Comparison of ENCODE assay signal across 17 mouse cellular contexts in genomic region chr3:125975899-125976298, GRCm38 (mm10).
"Had no signal": no experiment of that assay in that cellular context is flagged by ENCODE, and none has a peak within 500 bp of the region (broad histone marks: within the 10 kb centered on the region; RNA-seq: fewer than 3 reads in every experiment).

No protein-coding gene starts in this region.

- H3K4me2 ChIP-seq: intestine, embryonic 15.5 days; kidney, embryonic 15.5 days; lung, embryonic 15.5 days; neural tube, embryonic 12.5 days; neural tube, embryonic 15.5 days had no signal

- H3K9me3 ChIP-seq: intestine, embryonic 15.5 days; kidney, embryonic 15.5 days; lung, embryonic 15.5 days; neural tube, embryonic 12.5 days; neural tube, embryonic 15.5 days had no signal

- H3K36me3 ChIP-seq: intestine, embryonic 15.5 days; kidney, embryonic 15.5 days; lung, embryonic 15.5 days; neural tube, embryonic 12.5 days; neural tube, embryonic 15.5 days had no signal

- H3K4me1 ChIP-seq: intestine, embryonic 15.5 days; kidney, embryonic 15.5 days; lung, embryonic 15.5 days; neural tube, embryonic 12.5 days; neural tube, embryonic 15.5 days had no signal

- H3K9ac ChIP-seq: intestine, embryonic 15.5 days; kidney, embryonic 15.5 days; lung, embryonic 15.5 days; neural tube, embryonic 12.5 days; neural tube, embryonic 15.5 days had no signal

- H3K4me3 ChIP-seq: intestine, embryonic 15.5 days; kidney, embryonic 15.5 days; lung, embryonic 15.5 days; neural tube, embryonic 12.5 days; neural tube, embryonic 15.5 days had no signal

- ATAC-seq: intestine, embryonic 15.5 days had no signal

- H3K27ac ChIP-seq: intestine, embryonic 15.5 days; kidney, embryonic 15.5 days; lung, embryonic 15.5 days; neural tube, embryonic 12.5 days; neural tube, embryonic 15.5 days had no signal

- DNase-seq: kidney, adult 11 months; kidney, adult 8-10 months; kidney, postnatal 10 days; kidney, postnatal 4 days; lung, adult 18-20 months; lung, postnatal 14 days; lung, postnatal 4 days; midbrain, embryonic 14.5 days; right cerebral cortex, adult 18-20 months; right cerebral cortex, postnatal 14 days; right cerebral cortex, postnatal 4 days; thymus, postnatal 25 days had no signal

- H3K27me3 ChIP-seq: intestine, embryonic 15.5 days; kidney, embryonic 15.5 days; lung, embryonic 15.5 days; neural tube, embryonic 12.5 days; neural tube, embryonic 15.5 days had no signal
